Mouse (Mus musculus) gastrocnemius, postnatal 14 days (tissue): ENCODE measurements at regions not wholly inside any gene's neighbourhood (a gene's known extent, or its start where the extent isn't known, plus 50 kb on each side); places are given as distances from the start of the nearest gene placed in this dataset.
A peak's percentile ranks its signal among the peaks of the same experiment; 100 is the strongest.

ENCODE experiments used
- DNase-seq: peaks from one replicate; pipeline ENCODE4 v3.0.0; 2021; ENCODE audit warnings: mixed read lengths
- intact Hi-C: fragments of 180-260 bp; cut with DNase I; formaldehyde crosslinking; loops from one replicate; pipeline ENCODE4 v1.15.1; 2025; ENCODE audit warnings: low total_unique reads

DNA sequence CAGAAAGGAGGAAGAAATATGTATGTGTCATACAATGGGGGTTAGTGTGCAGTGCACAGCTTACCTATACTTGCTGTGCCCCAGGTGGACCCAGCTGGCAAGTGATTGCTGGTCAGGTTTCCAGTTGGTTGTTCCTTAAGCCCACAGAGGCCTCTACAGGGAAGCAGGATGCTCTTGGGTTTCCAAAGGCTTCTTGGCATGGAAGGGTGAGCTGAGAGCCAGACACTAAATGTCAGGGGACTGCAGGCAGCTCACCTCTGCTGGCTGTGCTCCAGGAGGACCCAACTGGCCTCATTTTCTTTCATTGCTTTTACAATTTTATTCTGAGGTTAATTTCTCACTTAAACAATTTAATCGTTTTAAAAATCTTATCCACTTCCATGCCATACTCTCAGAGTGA, 108.1 kb downstream of the Gm10184 start:
- intact Hi-C loops, result no loop called here

DNA sequence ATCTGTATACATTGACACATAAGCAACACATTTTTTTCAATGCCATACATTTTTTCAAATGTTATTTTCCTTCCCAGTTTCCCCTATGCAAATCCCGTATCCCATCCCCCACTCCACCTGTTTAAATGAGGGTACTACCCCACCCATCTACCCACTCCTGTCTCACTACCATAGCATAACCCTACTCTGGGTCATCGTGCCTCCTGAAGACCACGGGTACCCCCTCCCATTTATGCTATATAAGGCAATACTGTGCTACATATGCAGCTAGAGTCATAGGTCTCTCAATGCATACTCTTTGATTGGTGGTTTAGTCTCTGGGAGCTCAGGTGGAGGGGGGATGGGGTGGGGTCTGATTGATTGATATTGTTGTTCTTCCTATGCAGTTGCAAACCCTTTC, 132.7 kb downstream of the Gm10184 start:
- no peak for DNase-seq
- intact Hi-C loops, result no loop called here

More for the DNA sequence above, 108.1 kb downstream of the Gm10184 start:
- DNase-seq, result no peak

DNA sequence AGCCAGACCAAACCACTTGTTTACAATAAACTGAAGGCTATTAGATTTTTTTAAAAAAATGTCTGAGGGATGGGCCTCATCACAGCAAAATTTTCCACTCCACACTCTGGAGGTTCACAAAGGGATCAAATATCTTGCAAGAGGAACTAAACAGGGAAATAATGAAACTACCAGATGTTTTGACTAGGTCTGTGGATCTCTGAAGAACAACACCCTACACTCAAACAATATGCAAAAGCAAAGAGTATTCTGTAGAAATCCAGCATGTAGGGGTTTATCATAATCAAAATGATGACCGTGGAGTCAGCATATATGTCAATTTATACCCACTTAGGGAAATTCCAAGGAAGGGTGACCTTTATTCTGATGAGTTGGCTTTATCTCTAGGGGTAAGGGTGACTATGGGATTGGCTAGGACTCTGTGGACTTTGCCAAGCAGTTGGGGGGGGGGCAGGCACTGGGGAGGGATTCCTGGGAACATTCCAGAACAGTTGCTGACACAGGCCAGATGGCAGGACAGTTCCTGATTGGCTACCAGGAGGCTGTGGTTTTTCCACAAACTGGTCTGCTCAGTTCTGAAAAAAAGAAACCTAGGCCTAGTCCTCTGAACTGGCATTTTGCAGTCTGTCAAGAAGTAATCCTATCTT, 143.9 kb downstream of the Gm10184 start:
- DNase-seq, result peak; percentile 6
- intact Hi-C loops, result no loop called here

DNA sequence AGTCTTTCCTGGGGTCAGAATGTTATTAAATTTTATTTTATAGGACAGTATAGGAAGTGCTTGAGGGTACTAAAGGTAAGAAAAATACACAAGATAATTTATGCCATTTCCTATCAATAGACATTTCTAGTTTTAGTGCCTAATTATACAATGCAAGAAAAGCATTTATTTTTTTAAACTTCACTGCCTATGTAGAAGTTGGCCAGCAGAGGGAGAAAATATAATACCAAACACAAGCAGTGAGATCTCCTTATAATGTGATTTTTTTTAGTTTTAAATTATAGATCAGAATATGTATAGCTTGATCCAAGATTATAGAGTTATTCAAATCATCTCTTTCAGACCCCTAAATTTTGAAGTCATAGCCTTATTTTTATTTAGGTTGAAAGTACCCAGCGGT, 172.8 kb downstream of the Gm10184 start:
- intact Hi-C loops, result no loop called here
- no peak for DNase-seq

DNA sequence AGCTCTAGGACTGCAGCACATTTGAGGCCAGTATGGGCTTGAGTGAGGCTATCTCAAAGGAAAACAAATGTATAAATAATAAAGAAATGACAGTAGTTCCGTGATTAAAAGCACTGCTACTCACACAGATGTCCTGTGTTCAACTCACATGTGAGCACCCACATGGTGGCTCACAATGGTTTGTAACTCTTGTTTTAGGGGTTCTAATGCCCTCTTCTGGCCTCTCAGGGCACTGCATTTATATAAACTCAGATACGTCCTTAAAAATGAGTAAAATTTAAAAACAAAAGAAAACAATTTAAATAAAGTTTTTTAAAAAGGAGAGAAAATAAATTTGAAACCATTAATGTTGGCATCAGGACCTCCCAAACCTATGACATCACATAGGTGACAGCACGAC, 184.7 kb downstream of the Gm10184 start:
- no peak for DNase-seq
- intact Hi-C loops, result no loop called here

DNA sequence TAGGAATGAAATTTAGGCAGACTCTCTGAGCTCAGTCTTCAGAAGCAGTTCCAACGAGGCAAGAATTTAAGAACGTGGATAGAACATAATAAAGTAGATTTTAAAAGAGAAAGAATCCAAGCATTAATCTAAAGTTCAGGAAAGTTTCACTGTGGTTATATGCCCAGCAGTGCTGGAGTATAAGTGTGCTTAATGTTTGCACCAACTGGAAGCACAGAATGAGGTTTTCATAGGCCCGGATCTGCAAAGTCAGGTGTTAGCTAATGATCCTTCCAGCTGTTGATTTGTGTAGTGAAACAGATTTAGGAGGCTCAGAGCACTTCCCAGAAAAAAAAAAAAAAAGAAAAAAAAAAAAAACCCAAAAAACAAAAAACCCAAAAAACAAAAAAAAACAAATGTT, 228.5 kb downstream of the Gm10184 start:
- intact Hi-C loops, result no loop called here
- DNase-seq, result no peak

DNA sequence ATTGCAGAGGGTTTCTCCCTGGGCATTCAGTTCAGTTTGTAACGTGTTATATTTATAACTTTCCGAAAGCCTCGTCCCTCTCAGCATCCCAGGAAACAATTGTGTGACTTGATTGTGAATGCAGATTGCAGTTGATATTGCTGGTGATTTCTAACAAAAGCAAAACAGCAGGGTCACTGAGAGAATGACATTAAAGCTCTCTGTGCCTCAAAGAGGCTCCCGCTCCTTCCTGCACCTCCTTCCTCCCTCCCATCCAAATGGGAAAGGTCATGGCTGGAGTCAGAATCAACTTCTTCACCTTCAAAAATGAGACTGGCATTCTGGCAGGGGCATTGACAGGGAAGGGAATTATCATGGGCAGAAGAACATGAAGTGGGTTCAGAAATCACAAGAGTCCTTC, 251.9 kb downstream of the Gm10184 start:
- intact Hi-C loops, result no loop called here

DNA sequence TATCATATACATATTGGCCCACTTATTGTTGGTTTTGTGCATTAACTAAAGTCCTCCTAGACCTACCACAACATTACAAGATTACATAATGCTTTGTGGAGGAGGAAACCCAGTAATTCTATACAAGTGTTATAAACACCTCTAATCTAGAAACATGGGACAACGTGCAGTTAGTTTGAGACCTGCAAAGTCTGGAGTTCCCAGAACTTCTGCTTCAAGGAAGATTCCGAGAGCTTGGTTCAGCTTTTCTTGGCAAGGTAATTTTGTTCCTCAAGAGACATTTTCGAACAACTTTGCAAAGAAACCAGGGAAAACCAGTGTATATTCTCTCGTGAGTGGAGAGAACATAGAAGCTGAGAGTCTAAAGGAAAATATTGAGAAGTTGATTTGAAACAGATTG, 254.0 kb downstream of the Gm10184 start:
- intact Hi-C loops, result no loop called here
- DNase-seq, result no peak

More for the DNA sequence above, 251.9 kb downstream of the Gm10184 start:
- no peak for DNase-seq

DNA sequence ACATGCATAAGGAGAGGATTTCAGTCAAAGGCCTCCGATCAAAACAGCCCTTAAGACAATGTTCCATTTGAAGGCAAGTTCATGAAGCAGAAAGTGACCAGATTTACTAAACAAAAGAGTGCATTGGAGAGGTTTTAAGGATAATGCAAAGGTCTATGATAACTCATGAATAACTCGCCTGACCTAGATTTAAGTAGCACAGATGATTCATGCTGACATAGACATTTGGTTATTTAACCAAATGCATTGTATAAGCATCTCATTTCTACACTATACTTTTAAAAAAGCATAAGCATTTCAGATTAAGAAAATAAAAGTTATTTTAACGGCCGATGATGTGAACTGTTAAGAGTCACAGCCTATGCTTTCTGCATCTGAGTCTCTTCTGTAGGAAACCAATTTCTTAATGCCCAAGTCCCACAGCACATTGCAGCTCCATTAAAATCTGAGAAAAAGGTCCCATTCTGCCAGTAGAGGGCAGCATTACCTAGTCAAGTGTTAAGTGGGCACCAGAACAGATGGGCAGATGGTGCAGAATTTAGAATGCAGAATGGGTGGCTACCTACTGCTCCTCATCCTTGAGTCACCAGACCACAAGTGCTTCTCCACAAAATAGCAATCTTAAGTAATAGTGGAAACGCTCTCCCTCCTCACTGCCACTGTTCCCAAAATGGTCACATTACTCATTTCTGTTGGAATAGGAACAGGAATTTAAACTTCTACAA, 256.0 kb downstream of the Gm10184 start:
- intact Hi-C loops, result no loop called here
- peak; percentile 3 for DNase-seq

DNA sequence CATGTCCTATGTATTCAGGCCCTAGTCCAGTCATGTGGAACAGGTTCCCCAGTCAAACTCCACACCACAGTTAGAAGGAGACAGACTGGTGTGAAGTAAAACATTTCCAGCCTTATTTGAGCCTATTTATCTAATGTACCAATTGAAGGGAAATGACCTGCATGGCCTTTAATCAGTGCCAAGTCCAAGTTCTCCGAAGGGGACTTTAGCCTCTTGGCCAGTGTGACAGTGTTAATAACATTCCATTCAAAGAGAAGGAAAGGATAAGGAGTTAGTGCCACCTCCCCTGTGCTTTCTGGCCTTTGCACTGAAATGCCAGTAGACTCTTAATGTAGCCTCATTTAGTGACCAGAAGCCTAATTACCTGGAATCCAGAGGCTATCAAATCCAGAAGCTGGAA, 264.2 kb downstream of the Gm10184 start:
- intact Hi-C loops, result no loop called here
- DNase-seq, result no peak
